Mouse (Mus musculus) midbrain, embryonic 12.5 days (tissue): ENCODE measurements at regions not wholly inside any gene's neighbourhood (a gene's known extent, or its start where the extent isn't known, plus 50 kb on each side); places are given as distances from the start of the nearest gene placed in this dataset.

Source experiments
- ATAC-seq: fragments of 200-750 bp; cut with Nextera tagmentation; 2 replicates; pipeline ENCODE4 v1.8.0; 2017; ENCODE audit warnings: low read depth, moderate TSS enrichment, moderate library complexity; ENCODE audit not compliant: low FRiP score
- H3K27ac ChIP-seq: fragments of 300-500 bp; sonication (generic); replicated peaks from 2 replicates; pipeline ENCODE4 v1.5.1; 2016; ENCODE audit warnings: mild to moderate bottlenecking
- H3K27me3 ChIP-seq: fragments of 300-500 bp; sonication (generic); 2 replicates; pipeline ENCODE4 v1.6.1; 2016; ENCODE audit warnings: mild to moderate bottlenecking
- H3K36me3 ChIP-seq: fragments of 300-500 bp; sonication (generic); 2 replicates; pipeline ENCODE4 v1.6.1; 2016
- H3K4me1 ChIP-seq: fragments of 300-500 bp; sonication (generic); 2 replicates; pipeline ENCODE4 v1.6.1; 2016
- H3K4me2 ChIP-seq: fragments of 300-500 bp; sonication (generic); replicated peaks from 2 replicates; pipeline ENCODE4 v1.6.1; 2016; ENCODE audit warnings: mild to moderate bottlenecking, moderate library complexity
- H3K4me3 ChIP-seq: fragments of 300-500 bp; sonication (generic); 2 replicates; pipeline ENCODE4 v1.5.1; 2016; ENCODE audit warnings: mild to moderate bottlenecking
- H3K9ac ChIP-seq: fragments of 300-500 bp; sonication (generic); replicated peaks from 2 replicates; pipeline ENCODE4 v1.6.1; 2016; ENCODE audit warnings: mild to moderate bottlenecking, moderate library complexity
- H3K9me3 ChIP-seq: fragments of 300-500 bp; sonication (generic); 2 replicates; pipeline ENCODE4 v1.6.1; 2016; ENCODE audit warnings: mild to moderate bottlenecking
- WGBS: fragments of 180-500 bp; shearing (Covaris S2); methylation state at CpG from one replicate; pipeline ENCODE4 v1.1.7; 2016; 5-methylcytosine and 5-hydroxymethylcytosine counted together

DNA sequence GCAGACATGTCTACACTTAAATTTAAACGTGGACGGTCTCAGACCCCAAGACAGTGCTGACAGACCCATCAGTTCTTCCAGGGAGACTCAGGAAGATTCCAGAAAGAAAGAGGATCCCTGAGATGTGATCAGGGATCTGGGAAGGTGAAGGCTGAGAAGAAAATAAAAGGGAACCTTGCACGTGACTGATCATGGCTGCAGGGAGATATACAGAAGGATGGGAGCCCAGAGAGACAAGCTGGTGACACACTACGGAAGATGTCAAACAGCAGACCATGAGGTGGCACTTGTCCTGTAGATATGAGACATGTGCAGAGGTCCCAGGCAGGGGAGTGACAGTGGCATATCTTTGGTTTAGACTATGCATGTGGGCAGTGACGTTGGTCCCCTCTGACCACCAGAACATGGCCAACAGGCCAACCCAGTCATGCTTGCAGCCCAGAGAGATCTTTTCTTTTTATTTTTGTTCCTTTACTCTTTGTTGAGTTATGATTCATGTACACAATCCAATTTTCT, 231.5 kb downstream of the Rplp1 start:
- Histone ChIP-seq H3K4me3 (no peak overlapping the region), H3K9ac (no peak overlapping the region), H3K4me2 (no peak overlapping the region), H3K36me3 (no peaks in the 10 kb centered on the region), H3K27me3 (0 out of 2 replicates have a peak, but pooled peaks cover 8% of the 10 kb centered on the region), H3K9me3 (no peaks in the 10 kb centered on the region), H3K4me1 (peaks cover 9% of the 10 kb centered on the region), H3K27ac (no peak overlapping the region)
- WGBS: 89% methylated on average over 5 of the region's 5 CpGs
- no peak for ATAC-seq

GRCm38 (mm10) chr9:61682316-61682715, 232.0 kb downstream of the Rplp1 start:
- 0 out of 2 replicates have a peak, but pooled peaks cover 8% of the 10 kb centered on the region for H3K27me3 ChIP-seq
- H3K4me2 ChIP-seq: no peak overlapping the region
- no peak overlapping the region for H3K27ac ChIP-seq
- no peak for ATAC-seq
- H3K4me1 ChIP-seq: peaks cover 9% of the 10 kb centered on the region
- H3K36me3 ChIP-seq: no peaks in the 10 kb centered on the region
- no peak overlapping the region for H3K4me3 ChIP-seq
- H3K9ac ChIP-seq: no peak overlapping the region
- 75% methylated on average over 4 of the region's 4 CpGs for WGBS
- H3K9me3 ChIP-seq: no peaks in the 10 kb centered on the region

GRCm38 (mm10) chr9:61681406-61681805, 232.9 kb downstream of the Rplp1 start:
- no peaks in the 10 kb centered on the region for H3K36me3 ChIP-seq
- WGBS: 72% methylated on average over 5 of the region's 5 CpGs
- H3K9me3 ChIP-seq: no peaks in the 10 kb centered on the region
- H3K27me3 ChIP-seq: 0 out of 2 replicates have a peak, but pooled peaks cover 8% of the 10 kb centered on the region
- H3K4me3 ChIP-seq: no peak overlapping the region
- no peak overlapping the region for H3K27ac ChIP-seq
- H3K9ac ChIP-seq: no peak overlapping the region
- peaks cover 9% of the 10 kb centered on the region for H3K4me1 ChIP-seq
- H3K4me2 ChIP-seq: no peak overlapping the region
- ATAC-seq: no peak

DNA sequence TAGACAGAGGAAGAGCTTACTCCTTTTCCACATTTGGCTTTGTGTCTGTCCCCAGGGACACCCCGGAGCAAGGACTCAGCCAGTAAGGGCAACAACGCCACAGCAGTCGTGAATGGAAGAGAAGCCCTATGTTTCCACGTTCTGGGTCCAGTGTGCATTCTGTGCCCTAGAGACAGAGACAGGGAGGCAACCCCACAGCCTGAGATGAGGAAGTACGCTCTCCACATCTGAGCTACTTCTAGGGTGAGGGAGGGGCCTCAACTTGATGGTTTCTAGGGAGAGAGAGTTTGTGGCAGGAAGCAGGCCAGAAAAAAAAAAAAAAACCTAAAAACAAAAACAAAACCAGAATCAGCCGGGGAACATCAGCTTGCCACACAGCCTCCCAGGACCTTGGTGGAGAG, 233.4 kb downstream of the Rplp1 start:
- no peak for ATAC-seq
- H3K4me3 ChIP-seq: no peak overlapping the region
- H3K4me2 ChIP-seq: no peak overlapping the region
- H3K9me3 ChIP-seq: no peaks in the 10 kb centered on the region
- peaks cover 9% of the 10 kb centered on the region for H3K4me1 ChIP-seq
- WGBS: 41% methylated on average over 6 of the region's 6 CpGs
- no peaks in the 10 kb centered on the region for H3K36me3 ChIP-seq
- H3K9ac ChIP-seq: no peak overlapping the region
- peak overlapping the region; percentile 39; the same call in 1 of the 2 replicates for H3K27ac ChIP-seq
- 0 out of 2 replicates have a peak, but pooled peaks cover 8% of the 10 kb centered on the region for H3K27me3 ChIP-seq

DNA sequence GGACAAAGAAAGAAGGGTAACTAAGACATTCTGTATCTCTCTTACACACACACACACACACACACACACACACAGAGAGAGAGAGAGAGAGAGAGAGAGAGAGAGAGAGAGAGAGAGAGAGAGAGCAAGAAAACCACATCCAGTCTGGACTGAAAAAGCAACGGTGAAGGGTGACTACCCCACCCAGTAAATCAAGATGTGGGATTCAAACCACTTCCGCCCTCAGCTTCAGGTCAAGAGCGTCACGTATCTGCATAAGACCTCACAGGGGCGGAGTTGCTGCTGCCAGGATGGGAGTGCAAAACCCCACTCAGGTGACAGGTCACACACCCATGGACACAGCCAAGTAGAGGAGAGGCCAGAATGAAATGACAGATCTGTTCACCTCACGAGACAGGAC, 234.7 kb downstream of the Rplp1 start:
- H3K4me1 ChIP-seq: peaks cover 9% of the 10 kb centered on the region
- no peak overlapping the region for H3K4me3 ChIP-seq
- H3K36me3 ChIP-seq: no peaks in the 10 kb centered on the region
- H3K4me2 ChIP-seq: no peak overlapping the region
- H3K9me3 ChIP-seq: no peaks in the 10 kb centered on the region
- no peak overlapping the region for H3K9ac ChIP-seq
- 92% methylated on average over 6 of the region's 6 CpGs for WGBS
- no peak for ATAC-seq
- 0 out of 2 replicates have a peak, but pooled peaks cover 8% of the 10 kb centered on the region for H3K27me3 ChIP-seq
- H3K27ac ChIP-seq: no peak overlapping the region

- H3K9ac ChIP-seq: no peak overlapping the region
Measured at GRCm38 (mm10) chr9:61677603-61678002, 236.7 kb downstream of the Rplp1 start.

GRCm38 (mm10) chr9:61677037-61677436, 237.3 kb downstream of the Rplp1 start:
- no peak for ATAC-seq
- no peaks in the 10 kb centered on the region for H3K9me3 ChIP-seq
- 75% methylated on average over 11 of the region's 11 CpGs for WGBS
- no peak overlapping the region for H3K27ac ChIP-seq
- peaks cover 6% of the 10 kb centered on the region; the same call in 1 of the 2 replicates for H3K27me3 ChIP-seq
- H3K9ac ChIP-seq: no peak overlapping the region
- H3K4me2 ChIP-seq: no peak overlapping the region
- H3K4me1 ChIP-seq: peaks cover 8% of the 10 kb centered on the region
- no peak overlapping the region for H3K4me3 ChIP-seq
- H3K36me3 ChIP-seq: no peaks in the 10 kb centered on the region

More at GRCm38 (mm10) chr9:61677603-61678002, 236.7 kb downstream of the Rplp1 start:
- Histone ChIP-seq H3K27me3 (peaks cover 11% of the 10 kb centered on the region; the same call in 1 of the 2 replicates), H3K4me2 (no peak overlapping the region), H3K9me3 (no peaks in the 10 kb centered on the region), H3K27ac (no peak overlapping the region), H3K4me3 (no peak overlapping the region), H3K36me3 (no peaks in the 10 kb centered on the region), H3K4me1 (peaks cover 9% of the 10 kb centered on the region)
- no peak for ATAC-seq
- WGBS: 72% methylated on average over 3 of the region's 3 CpGs

GRCm38 (mm10) chr9:61675366-61675765, 239.0 kb downstream of the Rplp1 start:
- no peaks in the 10 kb centered on the region for H3K9me3 ChIP-seq
- H3K36me3 ChIP-seq: no peaks in the 10 kb centered on the region
- ATAC-seq: no peak
- 91% methylated on average over 2 of the region's 2 CpGs for WGBS
- H3K9ac ChIP-seq: no peak overlapping the region
- no peak overlapping the region for H3K4me3 ChIP-seq
- no peak overlapping the region for H3K4me2 ChIP-seq
- peaks cover 5% of the 10 kb centered on the region; the same call in 1 of the 2 replicates for H3K27me3 ChIP-seq
- no peak overlapping the region for H3K27ac ChIP-seq
- peaks cover 1% of the 10 kb centered on the region for H3K4me1 ChIP-seq

DNA sequence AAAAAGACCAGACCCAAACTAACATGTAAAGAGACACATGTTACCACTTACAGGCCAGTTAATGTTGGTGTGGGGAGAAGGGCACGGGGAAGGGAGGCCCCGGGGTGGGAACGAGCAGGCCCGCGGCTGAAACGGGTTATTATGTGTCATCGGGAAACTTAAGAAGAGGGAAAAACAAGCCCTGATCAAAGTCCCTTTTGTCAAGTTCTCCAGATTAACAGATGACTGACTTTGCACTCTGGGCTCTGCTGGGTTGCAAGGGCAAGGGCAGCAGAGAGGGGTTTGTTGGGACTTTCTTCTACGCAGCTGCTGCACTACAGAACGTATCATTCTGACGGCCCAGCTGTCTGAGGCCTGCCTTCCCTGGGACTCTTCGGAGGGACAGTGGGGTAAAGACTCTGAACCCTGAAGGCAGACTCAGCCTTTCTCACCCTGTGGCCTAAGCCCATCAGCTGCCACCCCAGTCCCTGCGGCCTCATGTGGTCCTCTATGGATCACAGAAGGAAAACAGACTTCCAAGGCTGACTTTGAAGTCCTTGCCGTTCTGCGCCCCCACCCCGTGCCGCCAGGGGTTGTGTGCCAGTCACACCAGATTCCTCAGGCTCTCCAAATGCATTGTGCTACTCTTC, 240.7 kb downstream of the Rplp1 start:
- Histone ChIP-seq H3K27me3 (peaks cover 5% of the 10 kb centered on the region; the same call in 1 of the 2 replicates), H3K27ac (no peak overlapping the region), H3K9me3 (no peaks in the 10 kb centered on the region), H3K4me3 (no peak overlapping the region), H3K9ac (no peak overlapping the region), H3K36me3 (no peaks in the 10 kb centered on the region), H3K4me1 (no peaks in the 10 kb centered on the region; the same call in 1 of the 2 replicates), H3K4me2 (no peak overlapping the region)
- 64% methylated on average over 16 of the region's 16 CpGs for WGBS
- ATAC-seq: no peak

DNA sequence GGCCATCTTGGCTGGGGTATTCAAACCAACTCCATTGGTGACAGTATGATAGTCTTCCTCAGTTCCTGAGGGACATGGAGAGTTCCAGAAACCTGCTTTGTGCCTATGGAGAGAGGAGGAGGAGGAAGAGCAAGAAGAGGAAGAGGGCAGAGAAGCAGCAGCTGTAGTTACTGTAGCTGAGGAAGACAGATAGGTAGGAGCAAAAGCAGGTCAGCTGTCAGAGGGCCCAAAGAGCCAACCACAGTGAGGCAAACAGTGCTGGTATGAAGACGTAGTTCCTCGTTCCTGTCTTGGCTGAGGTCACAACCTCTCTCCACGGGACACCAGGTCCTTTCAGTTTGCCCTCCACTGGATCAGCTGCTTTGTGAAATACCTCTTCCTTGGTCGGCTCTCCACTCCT, 243.4 kb downstream of the Rplp1 start:
- Histone ChIP-seq H3K4me2 (no peak overlapping the region), H3K4me1 (no peaks in the 10 kb centered on the region; the same call in 1 of the 2 replicates), H3K9ac (no peak overlapping the region), H3K36me3 (no peaks in the 10 kb centered on the region), H3K27me3 (peaks cover 5% of the 10 kb centered on the region; the same call in 1 of the 2 replicates), H3K4me3 (no peak overlapping the region), H3K27ac (no peak overlapping the region), H3K9me3 (no peaks in the 10 kb centered on the region)
- ATAC-seq: no peak
- 70% methylated on average over 4 of the region's 4 CpGs for WGBS

DNA sequence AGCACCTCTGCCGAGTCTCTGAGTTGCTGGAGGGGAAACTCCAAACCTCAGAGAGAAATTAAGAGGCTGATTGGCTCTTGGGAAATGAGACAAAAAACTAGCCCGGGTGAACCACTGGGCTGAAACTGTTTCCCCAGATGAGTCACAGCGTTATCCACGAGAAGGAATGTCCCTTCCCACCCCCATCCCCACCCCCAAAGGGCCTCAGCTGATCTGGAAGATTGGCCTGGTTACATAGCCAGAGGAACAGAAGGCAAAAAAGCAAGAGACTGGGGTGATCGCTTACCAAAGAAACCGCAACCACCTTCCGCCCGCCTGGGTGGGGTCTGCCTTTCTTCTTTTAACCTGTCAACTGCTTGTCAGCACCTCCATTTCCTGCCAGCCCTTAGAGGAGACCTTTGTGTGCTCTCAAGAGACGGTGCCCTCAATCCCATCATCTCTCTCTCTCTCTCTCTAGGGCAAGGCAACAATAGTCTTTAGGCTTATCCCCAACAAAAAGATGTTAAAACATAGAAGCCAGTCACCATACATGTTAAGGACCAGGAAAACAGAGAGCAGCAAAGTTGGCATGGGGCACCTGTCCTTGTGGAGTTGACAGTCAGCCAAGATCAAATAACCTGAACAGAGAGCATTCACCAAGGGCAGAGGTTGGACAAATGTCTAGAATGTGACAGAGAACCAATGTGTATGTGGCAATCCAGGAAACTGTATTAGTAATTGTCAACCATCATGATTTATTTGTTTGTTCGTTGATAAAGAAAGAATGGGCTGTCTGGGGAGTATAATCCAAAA, 244.4 kb downstream of the Rplp1 start:
- no peak overlapping the region for H3K4me2 ChIP-seq
- ATAC-seq: no peak
- WGBS: 46% methylated on average over 10 of the region's 10 CpGs
- no peak overlapping the region for H3K27ac ChIP-seq
- H3K36me3 ChIP-seq: no peaks in the 10 kb centered on the region
- peaks cover 5% of the 10 kb centered on the region; the same call in 1 of the 2 replicates for H3K27me3 ChIP-seq
- H3K4me3 ChIP-seq: no peak overlapping the region
- H3K4me1 ChIP-seq: no peaks in the 10 kb centered on the region; the same call in 1 of the 2 replicates
- no peak overlapping the region for H3K9ac ChIP-seq
- H3K9me3 ChIP-seq: no peaks in the 10 kb centered on the region

- no peak overlapping the region for H3K27ac ChIP-seq
- no peaks in the 10 kb centered on the region for H3K9me3 ChIP-seq
- H3K9ac ChIP-seq: no peak overlapping the region
- H3K4me1 ChIP-seq: no peaks in the 10 kb centered on the region; the same call in 1 of the 2 replicates
- H3K36me3 ChIP-seq: no peaks in the 10 kb centered on the region
- WGBS: 79% methylated on average over 8 of the region's 8 CpGs
- ATAC-seq: no peak
- H3K4me2 ChIP-seq: no peak overlapping the region
- no peak overlapping the region for H3K4me3 ChIP-seq
- no peaks in the 10 kb centered on the region for H3K27me3 ChIP-seq
Measured at GRCm38 (mm10) chr9:61668723-61669122, 245.6 kb downstream of the Rplp1 start.
